Mouse (Mus musculus): ENCODE results near the gene Sh3bp2.

GRCm38 (mm10) chr5:34530116-34530515, 4.5 kb downstream of the Sh3bp2 start:
- no peak for TF ChIP-seq CTCF (IDR thresholded peaks at IDR 0.05; ENCODE audit: control insufficient read depth, insufficient read depth, low read length)
- no peak for TF ChIP-seq POLR2A (IDR thresholded peaks at IDR 0.05; ENCODE audit: borderline replicate concordance, control insufficient read depth, low read depth, low read length)
